Mouse (Mus musculus): ENCODE measurements around the gene Hbb-bh1.
A peak's percentile ranks its signal among the peaks of the same experiment; 100 is the strongest.
"Not testable (repeated sequence)": the region's sequence is repeated elsewhere in the genome, so short reads cannot be mapped to it uniquely, and the experiment has no call there.

The Hbb-bh1 gene

DNA sequence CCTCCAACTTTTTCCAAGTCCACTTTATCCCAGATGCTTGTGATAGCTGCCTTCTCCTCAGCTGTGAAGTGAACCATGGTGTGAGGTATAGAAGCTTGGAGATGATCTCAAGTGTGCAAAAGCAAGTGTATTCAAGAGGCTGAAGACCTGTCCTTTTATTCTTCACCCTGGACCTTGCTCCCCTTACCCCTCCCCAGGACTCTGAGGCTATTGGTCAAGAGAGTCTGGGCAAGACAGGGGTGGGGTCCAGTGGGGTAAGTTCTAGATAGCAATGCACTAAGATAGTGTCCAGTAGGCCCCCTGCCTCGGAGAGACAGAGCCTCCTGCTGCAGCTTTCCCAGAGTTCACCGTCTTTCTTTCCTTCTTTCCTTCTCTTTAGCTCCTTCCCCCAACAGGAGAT lies at the start of gene Hbb-bh1:
Gene Hbb-bh1 (minus strand): TSS at position 131 of the 400 bp plus-strand sequence.
- no peak for DNase-seq

DNA sequence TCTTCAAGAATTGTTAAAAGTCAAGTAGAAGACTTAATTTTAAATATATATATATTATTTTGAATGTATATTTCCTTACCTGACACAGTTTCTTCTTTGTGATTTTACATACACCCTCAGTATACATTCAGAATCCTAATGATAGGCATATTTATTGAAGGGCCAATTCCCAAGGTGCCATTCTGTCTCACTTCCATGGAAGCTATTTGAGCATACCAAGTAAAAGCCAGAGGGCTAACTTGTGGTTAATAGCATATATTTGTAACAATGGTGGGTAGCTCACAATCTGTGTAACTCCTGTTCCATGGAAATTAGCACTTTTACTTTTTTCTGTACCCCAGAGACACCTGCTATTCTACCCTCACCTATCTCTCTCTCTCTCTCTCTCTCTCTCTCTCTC lies 43.2 kb upstream of the Hbb-bh1 start, which contains the start of gene Olfr66:
Gene Olfr66 (minus strand): TSS at position 101 of the 400 bp plus-strand sequence.
- DNase-seq, result no peak

DNA sequence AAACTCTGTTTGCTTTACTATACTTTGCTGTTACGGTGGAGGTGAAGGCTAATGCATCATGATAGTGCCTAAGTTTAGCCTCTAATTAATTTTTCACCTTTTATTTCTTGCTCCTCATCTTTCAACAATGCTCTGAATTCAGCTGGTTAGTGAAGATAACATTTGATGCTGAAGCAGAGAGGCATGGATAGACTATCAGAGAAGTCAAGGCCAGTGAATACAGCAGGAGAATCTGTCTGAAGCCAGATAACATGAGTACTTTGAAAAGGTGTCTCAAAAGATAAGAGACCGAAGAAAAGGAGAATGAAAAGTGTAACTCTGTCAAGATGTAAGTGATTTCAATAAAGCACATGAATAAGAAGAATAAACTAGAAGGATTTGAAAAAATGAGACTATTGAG lies 34.1 kb upstream of the Hbb-bh1 start:
- DNase-seq, result no peak

DNA sequence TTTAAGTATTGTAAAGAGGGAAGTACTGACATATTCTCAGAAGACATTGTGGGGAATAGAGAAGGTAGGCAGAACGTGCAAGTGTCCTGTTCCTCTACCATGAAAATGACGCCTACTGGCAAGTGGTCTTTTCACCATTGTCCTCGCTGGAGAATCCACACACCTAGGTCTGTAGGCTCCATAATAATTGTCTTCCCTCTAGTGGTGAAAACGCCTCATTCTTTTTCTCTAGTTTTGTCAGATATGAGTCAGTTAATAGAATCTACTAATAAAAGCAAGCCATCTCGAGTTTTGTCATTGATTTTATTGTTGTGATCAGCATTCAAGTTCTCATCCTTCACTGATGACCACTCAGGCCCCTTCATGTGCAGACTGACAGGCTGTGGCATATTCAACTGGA lies 31.5 kb upstream of the Hbb-bh1 start:
- DNase-seq, result no peak

DNA sequence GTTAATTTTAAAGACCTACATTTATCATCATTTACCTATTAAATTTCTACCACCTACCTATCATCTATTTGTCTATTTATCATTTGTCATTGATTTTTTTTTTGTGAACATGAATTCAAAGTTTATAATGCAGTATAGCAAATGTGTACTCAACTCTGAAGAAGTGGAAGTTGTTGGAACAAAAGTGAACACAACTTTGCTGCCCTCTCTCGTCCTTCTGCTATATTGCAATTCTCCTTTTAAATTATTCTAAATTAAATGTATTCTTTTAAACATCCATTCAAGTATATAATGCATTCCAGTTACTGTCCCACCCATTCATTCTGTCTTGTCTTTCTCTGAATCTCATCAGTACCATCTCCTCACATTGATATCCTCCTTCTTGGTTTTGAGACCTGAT lies 30.1 kb upstream of the Hbb-bh1 start:
- no peak for DNase-seq

DNA sequence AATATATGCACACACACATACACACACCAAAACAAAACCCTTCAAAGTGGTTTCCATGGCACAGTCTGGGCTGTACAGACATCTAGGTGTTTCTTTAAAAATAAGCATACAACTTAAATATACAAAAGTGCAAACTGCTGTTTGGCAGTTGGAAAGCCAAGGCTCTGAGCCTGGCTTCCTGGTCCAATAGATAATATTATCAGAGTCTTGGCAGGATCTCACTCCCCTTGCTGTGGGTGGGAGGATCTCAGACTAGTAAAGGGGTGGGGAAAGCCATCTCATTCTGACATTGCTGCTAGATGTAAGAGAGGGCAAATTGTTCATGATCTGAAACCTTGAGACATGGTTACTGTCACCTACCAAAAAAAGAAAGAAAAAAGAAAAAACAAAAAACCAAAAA lies 27.7 kb upstream of the Hbb-bh1 start:
- DNase-seq, result no peak

DNA sequence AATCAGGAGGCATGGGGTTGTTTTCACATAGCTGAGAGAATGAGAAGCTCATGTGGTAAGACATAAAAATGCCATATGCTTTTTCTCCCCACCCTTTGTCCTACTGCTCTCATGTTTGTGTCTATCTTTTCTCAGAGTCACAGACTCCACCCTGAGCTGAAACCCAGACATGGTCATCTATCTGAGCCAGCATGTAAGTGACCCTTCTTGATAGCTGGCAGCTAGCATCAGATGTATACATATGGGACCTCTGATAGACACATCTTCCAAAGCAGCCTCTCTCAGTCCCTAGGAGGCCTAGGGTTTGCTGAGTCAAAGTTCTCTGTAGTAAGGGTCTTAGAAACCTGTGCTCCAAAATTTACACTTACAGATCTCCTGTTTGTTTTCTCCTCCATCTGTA lies 22.8 kb upstream of the Hbb-bh1 start:
- no peak for DNase-seq

DNA sequence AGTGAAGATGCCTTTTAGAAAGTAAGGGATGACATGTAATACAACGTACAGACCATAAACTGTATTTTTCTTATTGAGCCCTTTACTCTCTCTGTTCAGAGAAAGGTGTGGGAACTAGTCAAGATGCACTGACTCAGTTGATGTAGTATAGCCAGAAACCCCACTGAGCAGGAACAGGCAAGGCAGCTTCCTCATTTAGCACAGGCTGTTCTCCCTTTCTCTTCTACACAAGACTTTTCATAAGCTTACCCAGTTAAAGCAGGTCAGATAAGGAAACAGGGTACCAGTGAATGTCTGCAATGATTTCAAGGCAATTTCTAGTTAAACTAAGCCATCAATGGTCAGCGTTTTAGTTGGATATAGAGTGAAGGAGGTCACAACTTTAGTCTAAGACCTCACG lies 18.6 kb upstream of the Hbb-bh1 start:
- DNase-seq, result no peak

DNA sequence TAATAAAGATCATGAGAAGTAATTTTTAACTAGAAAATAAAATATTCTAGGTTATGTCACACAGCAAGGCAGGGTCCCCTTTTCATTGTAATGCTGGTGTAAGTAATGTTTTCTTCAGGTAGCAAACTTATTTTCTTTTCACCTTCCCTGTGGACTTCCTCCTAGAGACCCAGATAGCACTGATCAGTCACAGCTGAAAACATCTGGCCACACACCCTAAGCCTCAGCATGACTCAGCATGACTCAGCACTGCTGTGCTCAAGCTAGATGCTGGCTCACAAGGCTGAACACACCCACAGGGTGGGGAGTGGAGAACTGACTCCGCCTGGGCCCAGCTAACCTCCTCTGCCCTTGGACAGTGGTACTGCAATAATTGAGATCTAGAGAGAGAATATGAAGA lies 17.9 kb upstream of the Hbb-bh1 start:
- peak; percentile 95 for DNase-seq

DNA sequence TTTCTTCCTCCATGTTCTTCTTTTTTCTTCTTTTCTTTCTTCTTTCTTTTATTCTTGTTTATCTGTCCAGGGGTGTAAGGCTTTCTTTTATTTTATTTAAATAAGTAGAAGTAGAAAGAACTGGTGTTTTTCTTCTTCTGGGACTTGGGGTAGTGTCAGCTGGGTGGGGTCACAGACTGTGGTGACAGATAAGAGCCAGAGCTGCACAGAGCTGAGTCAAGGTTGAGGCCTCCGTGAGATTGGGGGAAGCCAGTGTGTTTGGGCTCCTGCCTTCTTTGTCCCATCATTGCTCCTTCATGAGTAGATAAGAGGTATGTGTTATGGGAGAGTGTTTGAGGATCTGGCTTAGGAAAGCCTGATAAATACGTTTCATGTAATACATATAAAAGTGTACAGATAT lies 16.1 kb upstream of the Hbb-bh1 start:
- no peak for DNase-seq

DNA sequence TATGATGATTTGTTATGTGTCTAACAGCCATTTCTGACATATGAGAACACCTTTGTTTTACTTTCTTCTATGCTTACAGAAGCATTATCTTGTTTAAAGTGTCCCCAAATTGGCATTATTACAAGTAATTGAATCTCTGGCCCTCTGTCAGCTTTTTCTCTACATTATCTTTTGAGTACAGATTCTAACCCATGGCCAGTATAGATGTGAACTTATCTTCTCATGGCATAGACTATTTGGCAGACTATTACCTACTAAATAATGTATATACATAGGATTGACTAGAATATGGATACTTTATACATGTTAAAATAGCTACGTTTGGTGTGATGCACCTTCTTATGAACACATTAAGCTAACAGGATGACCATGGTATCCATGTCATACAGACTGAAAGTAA lies 11.7 kb upstream of the Hbb-bh1 start:
- no peak for DNase-seq

DNA sequence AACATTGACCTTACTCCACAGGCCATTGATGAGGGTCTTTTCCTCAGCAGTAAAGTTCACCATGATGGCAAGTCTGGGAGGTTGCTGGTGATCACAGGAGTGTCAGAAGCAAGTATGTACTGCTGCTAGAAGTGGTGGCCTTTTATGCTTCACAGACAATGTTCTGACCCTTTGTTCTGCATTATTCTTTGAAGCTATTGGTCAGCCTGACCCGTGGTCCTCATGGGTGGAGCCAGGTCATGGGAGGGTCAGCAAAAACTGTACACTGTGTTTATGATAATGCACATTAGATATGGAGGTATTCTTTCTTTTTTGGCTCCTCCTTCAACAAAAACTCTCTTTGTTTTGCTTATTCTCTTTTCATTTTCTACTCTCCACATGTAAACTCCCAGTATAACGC lies 10.1 kb upstream of the Hbb-bh1 start, which contains the start of gene Hbb-y:
Gene Hbb-y (minus strand): TSS at position 127 of the 400 bp plus-strand sequence.
- no peak for DNase-seq

DNA sequence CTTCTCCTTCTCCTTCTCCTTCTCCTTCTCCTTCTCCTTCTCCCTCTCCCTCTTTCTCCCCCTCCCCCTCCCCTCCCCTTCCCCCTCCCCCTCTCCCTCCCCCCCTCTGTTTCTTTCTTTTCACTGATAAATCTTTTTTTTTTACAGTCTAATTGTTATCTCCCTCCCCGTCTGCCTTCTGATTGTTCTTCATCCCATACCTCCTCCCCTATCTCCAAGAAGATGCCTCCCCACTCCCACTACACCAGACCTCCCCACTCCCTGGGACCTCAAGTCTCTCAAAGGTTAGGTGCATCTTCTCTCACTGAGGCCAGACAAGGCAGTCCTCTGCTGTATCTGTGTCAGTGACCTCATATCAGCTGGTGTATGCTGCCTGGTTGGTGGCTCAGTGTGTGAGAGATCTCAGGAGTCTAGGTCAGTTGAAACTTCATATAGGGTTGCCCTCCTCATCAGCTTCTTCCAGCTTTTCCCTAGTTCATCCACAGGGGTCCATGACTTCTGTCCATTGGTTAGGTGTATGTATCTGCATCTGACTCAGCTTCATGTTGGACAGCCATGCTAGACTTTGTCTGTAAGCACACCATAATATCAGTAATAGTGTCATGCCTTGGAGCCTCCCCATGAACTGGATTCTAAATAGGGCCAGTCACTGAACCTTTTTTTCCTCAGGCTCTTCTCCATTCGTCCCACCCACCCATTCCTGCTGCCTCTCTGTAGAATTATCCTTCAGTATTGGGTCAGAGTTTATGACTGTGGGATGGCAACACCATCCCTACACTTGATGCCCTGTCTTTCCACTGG lies 1.8 kb upstream of the Hbb-bh1 start:
- no peak for DNase-seq

DNA sequence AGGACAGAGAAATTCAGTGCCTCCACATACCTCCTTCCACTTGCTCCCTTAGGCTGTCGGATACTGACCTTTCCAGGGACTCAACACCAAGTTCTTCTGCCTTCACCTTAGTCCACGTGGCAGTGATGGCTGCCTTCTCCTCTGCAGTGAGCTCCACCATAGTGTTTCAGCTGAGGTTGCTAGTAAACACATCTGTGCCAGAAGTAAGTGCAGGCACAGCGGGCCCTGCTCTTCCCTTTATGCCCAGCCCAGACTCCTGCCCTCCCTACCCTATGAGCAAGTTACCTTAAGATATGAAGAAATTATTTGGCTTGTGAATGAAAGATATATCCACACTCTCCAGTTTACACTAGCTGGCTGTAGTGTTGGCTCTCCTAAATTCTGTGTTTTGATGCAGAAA lies 2.7 kb downstream of the Hbb-bh1 start, which contains the start of gene Hbb-bh2:
Gene Hbb-bh2 (minus strand): TSS at position 253 of the 400 bp plus-strand sequence.
- DNase-seq, result no peak

DNA sequence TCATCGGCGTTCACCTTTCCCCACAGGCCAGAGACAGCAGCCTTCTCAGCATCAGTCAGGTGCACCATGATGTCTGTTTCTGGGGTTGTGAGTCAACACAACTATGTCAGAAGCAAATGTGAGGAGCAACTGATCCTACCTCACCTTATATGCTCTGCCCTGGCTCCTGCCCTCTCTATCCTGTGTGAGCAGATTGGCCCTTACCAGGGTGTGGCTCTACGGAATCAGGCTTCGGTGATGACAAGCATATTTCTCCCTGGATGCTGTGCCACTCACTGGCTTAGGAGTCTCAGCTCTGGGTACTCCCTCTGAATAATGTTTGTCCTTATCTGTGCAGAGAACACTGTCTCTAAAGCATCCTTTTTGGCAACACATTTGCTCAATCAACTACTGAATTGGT lies 15.2 kb downstream of the Hbb-bh1 start, which contains the start of gene Hbb-bs:
Gene Hbb-bs (minus strand): TSS at position 289 of the 400 bp plus-strand sequence.
- DNase-seq, result no peak

DNA sequence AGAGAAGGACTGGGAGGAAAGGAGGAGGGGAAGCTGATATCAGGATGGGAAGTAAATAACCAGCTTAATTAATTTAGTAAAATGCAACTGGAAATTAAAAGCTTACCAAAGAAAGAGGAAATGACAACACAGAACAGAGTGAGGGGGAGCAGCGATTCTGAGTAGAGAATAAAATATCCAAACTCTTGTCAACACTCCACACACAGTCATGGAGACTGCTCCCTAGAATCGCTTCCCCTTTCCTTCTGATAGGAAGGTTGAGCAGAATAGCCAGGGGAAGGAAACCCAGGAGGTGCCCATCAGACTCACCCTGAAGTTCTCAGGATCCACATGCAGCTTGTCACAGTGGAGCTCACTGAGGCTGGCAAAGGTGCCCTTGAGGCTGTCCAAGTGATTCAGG lies 15.8 kb downstream of the Hbb-bh1 start:
- not testable (repeated sequence) for DNase-seq

DNA sequence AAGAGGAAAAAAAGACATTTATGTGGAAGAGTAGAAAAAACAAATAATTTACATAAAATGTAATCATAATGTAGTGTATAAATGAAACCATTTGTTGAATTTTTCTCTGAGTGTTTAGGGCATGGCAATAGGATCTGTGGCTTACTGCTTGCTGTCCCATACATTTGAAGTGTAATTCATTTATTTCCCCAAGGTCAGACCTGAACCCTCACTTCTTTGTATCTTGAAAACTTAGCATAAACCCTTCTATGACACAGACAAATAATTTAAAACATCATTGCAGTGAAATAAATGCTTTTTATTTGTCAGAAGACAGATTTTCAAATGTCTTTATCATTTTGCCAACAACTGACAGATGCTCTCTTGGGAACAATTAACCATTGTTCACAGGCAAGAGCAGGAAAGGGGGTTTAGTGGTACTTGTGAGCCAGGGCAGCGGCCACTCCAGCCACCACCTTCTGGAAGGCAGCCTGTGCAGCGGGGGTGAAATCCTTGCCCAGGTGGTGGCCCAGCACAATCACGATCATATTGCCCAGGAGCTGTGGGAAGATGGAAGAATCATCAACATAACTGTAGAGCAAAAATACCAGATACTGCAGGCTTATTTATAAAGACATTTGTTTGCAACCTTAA lies 16.6 kb downstream of the Hbb-bh1 start:
- no peak for DNase-seq

DNA sequence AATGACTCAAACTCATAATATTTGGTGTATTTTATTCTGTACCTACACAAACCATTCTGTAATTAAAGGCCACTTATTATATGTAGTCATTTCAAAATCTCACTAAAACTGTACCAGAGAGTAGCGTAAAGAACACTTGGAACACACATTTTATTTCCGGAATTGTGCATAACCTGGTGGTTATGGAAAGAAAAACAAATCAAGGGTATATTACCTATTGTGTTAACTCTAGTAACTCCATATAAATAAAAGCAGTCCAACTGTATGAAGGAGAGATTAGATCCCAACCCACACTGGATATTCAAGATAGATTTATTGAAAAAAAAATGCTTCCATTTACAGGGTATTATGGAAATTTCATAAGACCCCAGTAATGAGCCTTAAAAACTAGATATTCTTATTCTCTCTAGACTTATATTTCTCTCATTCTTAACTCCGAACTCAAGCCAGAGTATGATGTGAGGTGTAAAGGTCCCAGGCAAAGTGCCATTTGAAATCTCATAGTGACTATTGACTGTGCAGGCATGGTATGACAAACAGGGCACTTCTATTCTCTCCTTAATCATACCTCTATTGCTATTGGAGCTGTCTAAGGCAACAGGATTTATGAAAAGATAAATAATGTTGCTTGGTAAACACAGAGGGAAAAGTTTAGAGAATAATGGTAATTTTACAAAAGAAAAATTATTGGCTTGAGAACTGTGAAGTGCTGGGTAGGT lies 17.3 kb downstream of the Hbb-bh1 start:
- DNase-seq, result no peak

DNA sequence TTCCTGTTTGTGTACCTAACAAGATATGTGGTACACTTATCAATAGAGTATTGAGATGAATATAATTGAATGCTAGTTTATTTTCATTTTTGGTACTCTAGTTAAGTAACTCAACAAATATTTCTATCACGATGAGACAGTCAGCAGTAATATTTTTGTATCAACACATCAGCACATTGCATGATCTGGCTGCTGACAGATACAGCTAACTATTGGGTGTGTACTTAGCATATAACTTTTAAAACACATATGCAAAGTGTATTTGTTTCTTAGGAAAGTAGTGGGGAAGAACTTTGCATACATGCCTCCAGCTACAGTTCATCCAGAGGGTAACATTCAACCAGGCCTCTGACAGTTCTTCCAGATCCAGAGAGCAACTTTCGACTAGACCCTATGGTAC lies 18.4 kb downstream of the Hbb-bh1 start:
- DNase-seq, result no peak

DNA sequence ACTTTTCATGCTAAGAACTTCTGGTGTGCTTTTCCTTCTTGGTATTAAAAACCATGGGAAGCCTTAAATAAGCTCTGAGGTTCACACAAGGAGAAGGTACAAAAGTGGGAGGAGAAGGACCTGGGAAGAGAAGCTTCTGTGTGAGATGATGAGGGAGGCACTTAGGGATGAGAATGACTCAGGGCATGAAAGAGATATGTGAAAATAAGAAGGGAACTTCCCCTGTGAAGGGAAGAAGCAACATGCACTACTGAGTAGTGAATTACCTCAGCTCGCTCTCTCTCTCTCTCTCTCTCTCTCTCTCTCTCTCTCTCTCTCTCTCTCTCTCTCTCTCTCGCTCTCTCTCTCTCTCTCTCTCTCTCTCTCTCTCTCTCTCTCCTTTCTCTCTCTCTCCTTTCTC lies 27.9 kb downstream of the Hbb-bh1 start:
- DNase-seq, result not testable (repeated sequence)

DNA sequence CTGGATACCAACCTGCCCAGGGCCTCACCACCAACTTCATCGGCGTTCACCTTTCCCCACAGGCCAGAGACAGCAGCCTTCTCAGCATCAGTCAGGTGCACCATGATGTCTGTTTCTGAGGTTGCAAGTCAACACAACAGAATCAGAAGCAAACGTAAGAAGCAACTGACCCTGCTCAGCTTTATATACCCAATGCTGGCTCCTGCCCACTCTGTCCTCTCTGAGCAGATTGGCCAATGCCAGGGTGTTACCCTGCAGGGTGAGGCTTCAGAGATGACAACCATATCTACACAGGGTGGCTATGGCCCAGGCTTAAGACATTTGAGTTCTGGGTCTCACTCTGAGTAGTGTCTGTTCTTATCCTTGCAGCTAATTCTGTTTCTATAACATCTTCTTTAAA lies 29.2 kb downstream of the Hbb-bh1 start, which contains the start of gene Hbb-bt:
Gene Hbb-bt (minus strand): TSS at position 231 of the 400 bp plus-strand sequence.
- DNase-seq, result no peak

DNA sequence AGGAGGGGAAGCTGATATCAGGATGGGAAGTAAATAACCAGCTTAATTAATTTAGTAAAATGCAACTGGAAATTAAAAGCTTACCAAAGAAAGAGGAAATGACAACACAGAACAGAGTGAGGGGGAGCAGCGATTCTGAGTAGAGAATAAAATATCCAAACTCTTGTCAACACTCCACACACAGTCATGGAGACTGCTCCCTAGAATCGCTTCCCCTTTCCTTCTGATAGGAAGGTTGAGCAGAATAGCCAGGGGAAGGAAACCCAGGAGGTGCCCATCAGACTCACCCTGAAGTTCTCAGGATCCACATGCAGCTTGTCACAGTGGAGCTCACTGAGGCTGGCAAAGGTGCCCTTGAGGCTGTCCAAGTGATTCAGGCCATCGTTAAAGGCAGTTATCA lies 29.8 kb downstream of the Hbb-bh1 start:
- not testable (repeated sequence) for DNase-seq

DNA sequence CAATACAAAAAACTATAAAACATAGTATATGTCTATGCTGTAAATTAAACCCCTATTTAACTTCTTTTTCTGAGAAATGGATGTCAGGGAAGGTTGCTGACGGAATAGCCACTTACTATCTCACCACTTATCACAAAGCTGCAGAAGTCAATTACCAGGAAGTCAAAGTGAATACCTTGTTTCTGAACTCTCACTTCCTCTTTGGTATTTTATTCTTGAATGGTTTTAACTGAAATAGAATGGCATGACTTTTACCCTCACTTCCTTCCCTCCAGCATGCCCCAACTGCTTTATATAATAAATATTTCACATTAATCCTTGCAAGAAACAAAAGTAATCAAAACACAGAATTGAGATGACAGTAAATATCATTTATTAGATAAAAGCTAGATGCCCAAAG lies 30.8 kb downstream of the Hbb-bh1 start:
- DNase-seq, result no peak

All from heart, adult 11 months (tissue).